Mouse (Mus musculus): ENCODE measurements at regions not wholly inside any gene's neighbourhood (a gene's known extent, or its start where the extent isn't known, plus 50 kb on each side); places are given as distances from the start of the nearest gene placed in this dataset.

DNA sequence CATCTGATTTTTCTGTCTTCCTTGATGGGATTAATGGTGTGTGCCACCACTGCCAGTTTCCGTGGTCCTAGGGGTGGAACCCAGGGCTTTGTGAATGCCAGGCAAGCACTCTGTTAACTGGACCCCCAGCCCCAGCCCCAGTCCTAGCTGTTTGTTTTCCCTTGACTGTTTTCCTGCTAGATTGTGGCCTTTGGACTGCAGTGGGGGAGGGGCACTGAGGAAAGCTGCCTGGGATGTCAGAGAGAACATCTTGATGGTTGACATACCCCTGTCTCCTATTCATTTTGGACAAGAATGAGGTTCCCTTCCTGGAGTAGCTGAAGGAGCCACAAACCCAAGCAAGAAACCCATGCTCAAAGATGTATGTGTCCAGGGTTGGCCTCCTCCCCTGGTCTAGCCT, 77.8 kb upstream of the Sulf2 start:
- Histone ChIP-seq H3K27ac (no peak overlapping the region), H3K4me3 (no peak overlapping the region), H3K36me3 (no peaks in the 10 kb centered on the region), H3K4me2 (no peak overlapping the region), H3K27me3 (peaks cover 34% of the 10 kb centered on the region), H3K9ac (no peak overlapping the region), H3K9me3 (no peaks in the 10 kb centered on the region), H3K4me1 (replicated peaks) (peaks cover 17% of the 10 kb centered on the region)
- WGBS: 79% methylated on average over 1 of the region's 1 CpGs
- ATAC-seq (ENCODE audit: low FRiP score): no peak

DNA sequence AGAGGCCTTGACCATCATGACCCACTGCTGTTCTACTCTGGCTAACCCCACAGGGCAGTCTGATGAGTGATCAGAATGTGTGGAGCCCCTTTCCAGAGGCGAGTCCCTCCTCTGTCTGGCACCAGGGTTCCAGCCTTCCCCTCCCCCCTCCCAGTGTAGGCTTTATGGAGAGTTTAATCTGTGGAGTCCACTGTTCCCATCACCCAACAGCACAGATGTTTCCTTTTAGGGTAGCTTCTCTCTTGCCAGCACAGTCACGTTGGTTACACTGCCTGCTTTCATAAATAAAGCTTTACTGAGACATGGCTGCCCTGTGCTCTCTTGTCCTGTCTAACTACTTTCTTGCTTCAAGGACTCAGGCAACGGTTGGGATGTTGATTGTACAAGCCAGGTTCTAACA, 76.9 kb upstream of the Sulf2 start:
- Histone ChIP-seq H3K4me3 (no peak overlapping the region), H3K36me3 (no peaks in the 10 kb centered on the region)
- ATAC-seq (ENCODE audit: low FRiP score): no peak

DNA sequence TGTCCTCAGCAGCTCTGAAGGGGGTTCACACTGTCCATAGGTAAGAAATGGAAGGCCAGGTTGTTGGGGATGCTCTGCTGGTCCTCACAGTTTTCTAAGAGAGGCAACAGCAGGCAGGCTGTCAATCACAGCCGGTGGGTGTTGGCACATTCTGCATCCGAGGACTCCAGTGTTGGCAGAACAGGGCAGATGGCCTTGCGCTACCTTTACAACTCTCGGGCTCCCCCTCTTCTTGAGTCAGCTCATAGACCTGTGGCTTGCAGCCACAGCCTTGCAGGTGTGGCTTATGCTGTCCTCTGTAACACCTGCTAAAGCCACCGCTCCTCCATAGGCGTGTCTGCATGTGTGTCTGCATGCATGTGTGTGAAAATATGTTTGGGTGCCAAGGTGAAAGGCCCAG, 75.2 kb upstream of the Sulf2 start:
- no peaks in the 10 kb centered on the region for H3K36me3 ChIP-seq
- H3K9me3 ChIP-seq: no peaks in the 10 kb centered on the region
- H3K9ac ChIP-seq: no peak overlapping the region
- H3K4me3 ChIP-seq: no peak overlapping the region
- WGBS: 85% methylated on average over 6 of the region's 6 CpGs
- H3K27me3 ChIP-seq: peaks cover 40% of the 10 kb centered on the region
- H3K4me1 ChIP-seq (replicated peaks): peaks cover 12% of the 10 kb centered on the region
- H3K4me2 ChIP-seq: no peak overlapping the region
- no peak for ATAC-seq (ENCODE audit: low FRiP score)
- no peak overlapping the region for H3K27ac ChIP-seq

More for the DNA sequence above, 76.9 kb upstream of the Sulf2 start:
- Histone ChIP-seq H3K27me3 (peaks cover 34% of the 10 kb centered on the region), H3K4me2 (no peak overlapping the region), H3K9ac (no peak overlapping the region), H3K4me1 (replicated peaks) (peaks cover 11% of the 10 kb centered on the region), H3K27ac (no peak overlapping the region), H3K9me3 (no peaks in the 10 kb centered on the region)
- 64% methylated on average over 3 of the region's 3 CpGs for WGBS

DNA sequence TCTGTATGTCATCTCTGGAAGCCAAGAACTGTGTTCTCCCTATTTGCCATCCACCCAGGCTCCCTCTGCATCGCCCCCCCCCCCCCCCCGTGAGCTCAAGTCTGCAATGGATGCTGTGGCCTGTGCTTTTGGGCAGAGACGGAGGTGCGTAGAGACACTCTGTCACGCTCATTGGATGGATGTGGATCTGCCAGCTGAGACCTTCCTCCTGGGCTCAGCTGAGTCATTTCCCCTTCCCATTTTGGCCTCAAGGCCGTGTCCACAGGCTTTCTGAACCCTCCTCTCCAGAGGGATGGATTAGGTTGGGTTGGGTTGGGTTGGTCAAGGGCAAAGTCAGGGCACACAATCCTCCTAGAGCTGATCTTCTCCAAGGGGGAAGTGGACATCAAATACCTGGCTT, 72.9 kb upstream of the Sulf2 start:
- 77% methylated on average over 6 of the region's 6 CpGs for WGBS
- H3K4me2 ChIP-seq: no peak overlapping the region
- H3K4me1 ChIP-seq (replicated peaks): peaks cover 12% of the 10 kb centered on the region
- ATAC-seq (ENCODE audit: low FRiP score): no peak
- H3K27ac ChIP-seq: no peak overlapping the region
- H3K4me3 ChIP-seq: no peak overlapping the region
- no peak overlapping the region for H3K9ac ChIP-seq
- H3K9me3 ChIP-seq: no peaks in the 10 kb centered on the region
- no peaks in the 10 kb centered on the region for H3K36me3 ChIP-seq
- H3K27me3 ChIP-seq: peaks cover 44% of the 10 kb centered on the region

DNA sequence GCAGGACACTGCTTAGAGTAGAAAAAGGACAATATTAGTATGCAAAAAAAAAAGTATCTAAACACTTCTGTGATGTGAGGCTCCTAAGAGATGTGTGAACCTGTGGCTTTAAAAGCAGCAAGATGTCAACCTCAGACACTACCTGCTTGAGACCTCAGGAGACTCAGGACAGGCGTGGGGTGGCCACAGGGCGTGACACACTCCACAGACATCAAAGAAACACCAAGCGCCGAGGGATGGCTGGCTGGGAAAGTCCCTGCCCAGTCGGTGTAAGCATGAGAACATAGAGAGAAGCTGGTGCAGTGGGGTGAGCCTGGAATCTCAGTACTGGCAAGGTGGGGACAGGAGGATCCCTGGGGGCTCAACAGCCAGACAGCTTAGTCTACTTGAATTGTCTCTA, 72.0 kb upstream of the Sulf2 start:
- Histone ChIP-seq H3K9ac (no peak overlapping the region), H3K4me1 (replicated peaks) (peaks cover 9% of the 10 kb centered on the region), H3K9me3 (no peaks in the 10 kb centered on the region), H3K36me3 (no peaks in the 10 kb centered on the region), H3K4me2 (no peak overlapping the region), H3K27ac (no peak overlapping the region), H3K4me3 (no peak overlapping the region), H3K27me3 (peaks cover 48% of the 10 kb centered on the region)
- WGBS: 53% methylated on average over 5 of the region's 5 CpGs
- ATAC-seq (ENCODE audit: low FRiP score): no peak

DNA sequence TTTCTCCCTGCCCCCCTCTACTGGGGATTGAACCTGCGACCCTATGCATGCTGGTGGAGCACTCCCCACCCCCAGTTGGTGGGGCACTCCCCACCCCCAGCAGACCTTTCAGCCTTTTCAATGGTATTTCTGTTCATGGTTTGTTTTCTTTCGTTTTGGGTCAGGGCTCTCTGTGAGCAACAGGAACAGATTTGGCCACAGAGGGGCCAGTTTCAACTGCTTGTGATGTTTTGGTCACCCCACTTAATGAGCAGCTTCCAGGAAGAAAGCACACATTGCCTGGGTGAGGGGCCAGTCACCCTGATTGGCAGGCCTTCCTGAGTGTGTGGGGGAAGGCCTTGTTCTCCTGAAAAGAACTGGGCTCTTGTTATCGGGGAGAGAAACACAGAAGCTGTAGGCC, 71.5 kb upstream of the Sulf2 start:
- Histone ChIP-seq H3K4me3 (no peak overlapping the region), H3K27me3 (peaks cover 50% of the 10 kb centered on the region), H3K9ac (no peak overlapping the region), H3K9me3 (no peaks in the 10 kb centered on the region), H3K4me1 (replicated peaks) (peaks cover 7% of the 10 kb centered on the region), H3K4me2 (no peak overlapping the region), H3K36me3 (no peaks in the 10 kb centered on the region), H3K27ac (no peak overlapping the region)
- 9% methylated on average over 3 of the region's 3 CpGs for WGBS
- no peak for ATAC-seq (ENCODE audit: low FRiP score)

DNA sequence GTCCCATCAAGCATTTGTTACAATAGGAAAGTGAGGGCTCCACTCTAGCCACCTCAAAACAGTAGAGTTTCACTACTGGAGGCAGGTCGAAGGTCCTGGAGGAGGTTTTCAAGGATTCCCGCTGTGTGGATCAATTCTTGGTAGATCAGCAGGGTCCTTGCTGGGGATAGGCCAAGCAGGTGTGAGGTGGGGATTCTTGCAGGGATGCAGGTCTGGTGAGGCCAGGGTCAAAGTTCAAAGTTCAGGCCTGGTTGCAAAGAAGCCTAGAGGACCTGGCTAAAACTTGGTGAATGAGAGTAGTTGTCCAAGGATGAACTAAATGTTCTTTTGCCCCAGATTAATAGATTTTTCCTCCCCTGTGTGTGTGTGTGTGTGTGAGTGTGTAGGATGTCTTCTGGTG, 70.9 kb upstream of the Sulf2 start:
- H3K4me1 ChIP-seq (replicated peaks): peaks cover 7% of the 10 kb centered on the region
- H3K9ac ChIP-seq: no peak overlapping the region
- no peaks in the 10 kb centered on the region for H3K36me3 ChIP-seq
- ATAC-seq (ENCODE audit: low FRiP score): no peak
- no peaks in the 10 kb centered on the region for H3K9me3 ChIP-seq
- H3K27ac ChIP-seq: no peak overlapping the region
- no peak overlapping the region for H3K4me3 ChIP-seq
- H3K27me3 ChIP-seq: peaks cover 51% of the 10 kb centered on the region
- WGBS: 92% methylated on average over 2 of the region's 2 CpGs
- no peak overlapping the region for H3K4me2 ChIP-seq

DNA sequence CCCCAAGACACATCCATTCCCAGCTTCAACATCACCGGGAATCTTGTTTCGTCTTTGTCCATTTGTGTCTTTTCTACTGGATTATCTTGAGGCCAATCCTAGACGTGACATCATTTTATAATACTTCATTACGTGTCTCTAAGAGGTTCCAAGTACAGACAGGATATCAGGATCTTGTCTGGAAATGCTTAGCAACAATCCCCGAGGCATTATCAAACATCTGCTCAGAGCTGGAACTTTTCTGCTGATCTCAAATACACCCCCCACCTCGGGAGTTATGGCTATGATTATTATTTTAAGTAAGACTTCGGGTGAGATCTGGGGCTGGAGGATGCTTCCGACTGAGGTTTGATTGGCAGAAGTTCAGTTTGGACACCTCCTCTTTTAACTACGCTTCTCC, 69.9 kb upstream of the Sulf2 start:
- 91% methylated on average over 9 of the region's 9 CpGs for WGBS
- Histone ChIP-seq H3K4me3 (no peak overlapping the region), H3K27me3 (peaks cover 53% of the 10 kb centered on the region), H3K4me1 (replicated peaks) (peaks cover 7% of the 10 kb centered on the region), H3K36me3 (no peaks in the 10 kb centered on the region), H3K9ac (no peak overlapping the region), H3K27ac (no peak overlapping the region), H3K4me2 (no peak overlapping the region), H3K9me3 (no peaks in the 10 kb centered on the region)
- no peak for ATAC-seq (ENCODE audit: low FRiP score)

DNA sequence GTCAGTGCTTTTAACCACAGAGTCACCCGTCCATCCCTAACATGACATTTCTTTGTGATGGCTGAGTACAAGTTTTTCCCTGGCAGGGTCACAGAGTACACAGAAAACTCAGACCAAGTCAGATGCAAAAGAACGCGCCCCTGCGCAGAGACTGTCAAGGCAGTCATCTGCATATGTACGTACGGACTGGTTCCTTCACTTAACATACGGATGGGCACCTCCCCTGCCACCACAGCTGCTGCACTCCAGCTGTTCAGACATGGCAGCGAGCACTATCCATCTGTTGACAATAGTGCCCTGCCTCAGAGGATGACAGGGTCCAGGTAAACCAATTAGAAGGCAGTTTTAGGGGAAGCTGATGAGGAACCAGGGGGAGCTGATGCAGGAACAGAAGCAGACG, 63.3 kb upstream of the Sulf2 start:
- no peak for ATAC-seq (ENCODE audit: low FRiP score)
- 68% methylated on average over 9 of the region's 9 CpGs for WGBS

DNA sequence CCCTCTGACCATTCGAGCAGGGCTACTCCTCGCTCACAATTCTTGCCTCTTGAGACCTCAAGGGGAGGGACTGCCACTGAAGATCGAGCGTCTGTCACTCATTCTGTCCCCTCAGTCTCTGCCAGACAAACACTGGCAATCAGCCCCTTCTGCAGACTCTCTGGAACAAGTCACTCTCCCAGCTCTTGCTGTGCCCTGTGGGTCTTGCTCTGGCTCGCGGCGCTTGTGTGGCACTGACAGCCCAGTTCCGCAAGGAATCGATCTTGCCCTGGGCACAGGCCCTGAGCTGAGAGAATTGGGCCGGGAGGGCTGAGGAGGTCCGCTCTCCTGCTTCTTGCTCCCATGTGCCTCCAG, 61.0 kb upstream of the Sulf2 start:
- Histone ChIP-seq H3K4me1 (replicated peaks) (peaks cover 33% of the 10 kb centered on the region), H3K4me3 (no peak overlapping the region), H3K36me3 (no peaks in the 10 kb centered on the region), H3K4me2 (no peak overlapping the region), H3K27me3 (peaks cover 73% of the 10 kb centered on the region), H3K27ac (peak overlapping the region; percentile 58), H3K9ac (no peak overlapping the region), H3K9me3 (no peaks in the 10 kb centered on the region)
- WGBS: 45% methylated on average over 11 of the region's 11 CpGs
- no peak for ATAC-seq (ENCODE audit: low FRiP score)

More for the DNA sequence above, 63.3 kb upstream of the Sulf2 start:
- no peak overlapping the region for H3K4me3 ChIP-seq
- no peak overlapping the region for H3K9ac ChIP-seq
- peaks cover 30% of the 10 kb centered on the region for H3K4me1 ChIP-seq (replicated peaks)
- no peak overlapping the region for H3K27ac ChIP-seq
- H3K36me3 ChIP-seq: no peaks in the 10 kb centered on the region
- H3K4me2 ChIP-seq: no peak overlapping the region
- no peaks in the 10 kb centered on the region for H3K9me3 ChIP-seq
- H3K27me3 ChIP-seq: peaks cover 71% of the 10 kb centered on the region

DNA sequence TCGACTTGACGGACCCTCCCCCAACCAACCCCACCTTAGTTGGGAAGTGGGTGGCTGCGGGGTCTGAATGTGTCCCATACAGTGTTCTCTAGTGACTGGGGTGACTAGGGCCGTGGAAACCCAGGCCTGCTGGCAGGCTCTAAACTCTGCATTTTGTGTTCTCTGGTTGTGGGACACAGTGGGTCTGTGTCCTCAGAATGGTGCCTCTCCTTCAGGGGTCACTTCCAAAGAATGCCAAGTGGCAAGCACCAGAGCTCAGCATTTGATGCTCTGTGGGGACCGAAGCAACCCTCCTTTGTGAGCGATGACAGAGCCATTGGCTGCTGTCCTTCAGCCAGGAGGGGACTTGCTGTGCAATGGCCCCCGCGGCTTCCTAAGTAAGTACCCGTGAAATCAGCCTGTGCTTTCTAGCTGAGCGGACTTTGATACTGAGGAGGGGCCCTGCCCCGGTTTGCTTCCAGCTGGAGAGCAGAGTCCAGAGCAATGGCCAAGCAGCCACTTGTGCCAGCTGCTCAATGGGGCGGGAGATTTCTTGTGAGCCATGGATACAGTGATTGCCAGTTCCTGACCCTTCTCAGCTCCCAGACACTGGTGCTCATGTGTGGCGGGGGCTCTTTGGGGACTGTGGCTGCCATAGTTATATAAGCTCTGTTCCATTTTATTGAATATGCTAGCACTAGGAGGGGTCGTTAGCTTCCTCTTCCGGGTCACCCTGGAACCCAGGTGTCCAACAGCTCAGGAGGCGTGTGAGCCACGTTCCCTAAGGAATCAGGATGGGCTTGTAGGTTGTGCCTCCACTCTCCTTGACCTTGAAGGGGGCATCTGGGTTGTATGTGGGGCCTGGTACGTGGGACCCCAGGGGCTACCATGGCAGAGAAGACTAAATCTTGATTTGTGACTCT, 60.4 kb upstream of the Sulf2 start:
- H3K27me3 ChIP-seq: peaks cover 74% of the 10 kb centered on the region
- H3K9me3 ChIP-seq: no peaks in the 10 kb centered on the region
- no peak overlapping the region for H3K4me2 ChIP-seq
- peak overlapping the region; percentile 58 for H3K27ac ChIP-seq
- H3K4me1 ChIP-seq (replicated peaks): peaks cover 33% of the 10 kb centered on the region
- H3K36me3 ChIP-seq: no peaks in the 10 kb centered on the region
- no peak overlapping the region for H3K4me3 ChIP-seq
- no peak overlapping the region for H3K9ac ChIP-seq
- peak; percentile 80 for ATAC-seq (ENCODE audit: low FRiP score)
- 22% methylated on average over 18 of the region's 18 CpGs for WGBS

DNA sequence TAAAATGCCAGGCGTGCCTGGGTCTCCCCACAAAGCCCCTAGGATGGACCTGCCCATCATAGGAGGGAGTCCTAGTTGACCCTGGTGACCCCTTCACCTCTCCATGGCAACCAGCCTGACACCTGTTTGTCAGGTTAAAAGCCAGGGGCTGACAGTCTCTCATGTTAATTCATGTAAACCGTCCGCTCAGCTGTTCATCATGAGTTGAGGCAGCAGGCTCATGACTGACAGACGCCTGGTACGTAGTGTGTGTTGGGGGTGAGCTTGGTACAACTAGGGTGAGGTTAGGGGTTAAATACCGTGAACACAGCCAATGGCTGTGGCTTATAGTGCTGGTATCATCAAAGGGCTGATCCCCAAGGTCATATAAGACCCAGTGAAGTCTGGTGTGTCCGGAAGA, 59.7 kb upstream of the Sulf2 start:
- WGBS: 24% methylated on average over 7 of the region's 7 CpGs

DNA sequence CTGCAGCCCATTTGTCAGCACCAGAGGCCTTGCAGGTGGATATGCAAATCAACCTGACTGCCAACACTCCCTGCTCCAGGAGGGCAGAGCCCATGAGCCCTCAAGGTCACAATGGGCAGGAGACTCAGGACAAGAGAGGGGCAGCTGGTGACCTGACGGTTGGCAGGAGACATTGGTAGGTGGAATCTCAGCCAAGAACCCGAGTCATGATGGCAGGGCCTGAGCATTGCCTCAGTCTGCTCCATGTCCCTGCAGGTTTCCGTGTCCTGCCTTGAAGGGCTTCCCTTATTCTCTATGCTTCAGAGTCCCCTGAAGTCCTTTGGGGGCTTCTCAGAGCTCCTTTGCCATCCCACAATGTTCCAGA, 51.7 kb upstream of the Sulf2 start:
- ATAC-seq (ENCODE audit: low FRiP score): no peak
- Histone ChIP-seq H3K4me3 (no peak overlapping the region), H3K4me2 (no peak overlapping the region), H3K36me3 (no peaks in the 10 kb centered on the region), H3K4me1 (replicated peaks) (peaks cover 12% of the 10 kb centered on the region), H3K27ac (no peak overlapping the region), H3K9ac (peak overlapping the region; percentile 29; the same call in 1 of the 2 replicates), H3K9me3 (no peaks in the 10 kb centered on the region), H3K27me3 (peaks cover 54% of the 10 kb centered on the region)
- WGBS: 72% methylated on average over 3 of the region's 3 CpGs

More for the DNA sequence above, 59.7 kb upstream of the Sulf2 start:
- no peak overlapping the region for H3K4me2 ChIP-seq
- no peaks in the 10 kb centered on the region for H3K9me3 ChIP-seq
- H3K9ac ChIP-seq: no peak overlapping the region
- peak overlapping the region; percentile 58; the same call in 1 of the 2 replicates for H3K27ac ChIP-seq
- no peaks in the 10 kb centered on the region for H3K36me3 ChIP-seq
- ATAC-seq (ENCODE audit: low FRiP score): peak; percentile 30
- peaks cover 74% of the 10 kb centered on the region for H3K27me3 ChIP-seq
- H3K4me1 ChIP-seq (replicated peaks): peaks cover 33% of the 10 kb centered on the region
- H3K4me3 ChIP-seq: no peak overlapping the region
